Mouse (Mus musculus): Measurements from ENCODE around the gene Bloc1s1. TPM values are rescaled to one million over a fixed set of nuclear protein-coding genes. Genes with fewer than 3 reads are reported as not detected.

Gene Bloc1s1
- polyA plus RNA-seq, 1 experiment = 44.5 TPM

- H3K9ac ChIP-seq (ENCODE audit: low read depth, poor library complexity, severe bottlenecking) = no peak within 1 kb of the TSS
- no peak within 1 kb of the TSS for H3K27ac ChIP-seq (ENCODE audit: insufficient read depth, low read length)
- H3K4me1 ChIP-seq (ENCODE audit: control insufficient read depth, insufficient read depth, low read length) = no peaks in the 10 kb centered on the region
- H3K27me3 ChIP-seq (ENCODE audit: control insufficient read depth, insufficient read depth, low read length, poor library complexity, severe bottlenecking) = no peaks in the 10 kb centered on the region
- no peak within 1 kb of the TSS for H3K4me3 ChIP-seq (ENCODE audit: low read depth, low read length)
- H3K36me3 ChIP-seq (ENCODE audit: control insufficient read depth, insufficient read depth, low read length, poor library complexity, severe bottlenecking) = no peaks in the 10 kb centered on the region
- H3K9me3 ChIP-seq (replicated peaks; ENCODE audit: control insufficient read depth, insufficient read depth, low read length, poor library complexity, severe bottlenecking) = no peaks in the 10 kb centered on the region
- TF ChIP-seq CTCF (IDR thresholded peaks at IDR 0.05; ENCODE audit: low read depth, low read length) = no peak
- no peak for TF ChIP-seq POLR2A (IDR thresholded peaks at IDR 0.05; ENCODE audit: insufficient read depth, low read length)
- TF ChIP-seq EP300 (IDR thresholded peaks at IDR 0.05; ENCODE audit: insufficient read depth, low read depth, low read length) = no peak
Measured at GRCm38 (mm10) chr10:128960590-128961584, 37.1 kb upstream of the Bloc1s1 start, which contains the start of gene Mettl7b. Gene Mettl7b (minus strand): TSS chr10:128960988.

GRCm38 (mm10) chr10:128960142-128960541 lies 36.3 kb upstream of the Bloc1s1 start:
- no peak overlapping the region for H3K4me3 ChIP-seq (ENCODE audit: low read depth, low read length)
- TF ChIP-seq POLR2A (IDR thresholded peaks at IDR 0.05; ENCODE audit: insufficient read depth, low read length) = no peak
- TF ChIP-seq EP300 (IDR thresholded peaks at IDR 0.05; ENCODE audit: insufficient read depth, low read depth, low read length) = no peak
- no peaks in the 10 kb centered on the region for H3K4me1 ChIP-seq (ENCODE audit: control insufficient read depth, insufficient read depth, low read length)
- H3K27ac ChIP-seq (ENCODE audit: insufficient read depth, low read length) = no peak overlapping the region
- no peaks in the 10 kb centered on the region for H3K36me3 ChIP-seq (ENCODE audit: control insufficient read depth, insufficient read depth, low read length, poor library complexity, severe bottlenecking)
- H3K27me3 ChIP-seq (ENCODE audit: control insufficient read depth, insufficient read depth, low read length, poor library complexity, severe bottlenecking) = no peaks in the 10 kb centered on the region
- H3K9ac ChIP-seq (ENCODE audit: low read depth, poor library complexity, severe bottlenecking) = no peak overlapping the region
- H3K9me3 ChIP-seq (replicated peaks; ENCODE audit: control insufficient read depth, insufficient read depth, low read length, poor library complexity, severe bottlenecking) = no peaks in the 10 kb centered on the region

DNA sequence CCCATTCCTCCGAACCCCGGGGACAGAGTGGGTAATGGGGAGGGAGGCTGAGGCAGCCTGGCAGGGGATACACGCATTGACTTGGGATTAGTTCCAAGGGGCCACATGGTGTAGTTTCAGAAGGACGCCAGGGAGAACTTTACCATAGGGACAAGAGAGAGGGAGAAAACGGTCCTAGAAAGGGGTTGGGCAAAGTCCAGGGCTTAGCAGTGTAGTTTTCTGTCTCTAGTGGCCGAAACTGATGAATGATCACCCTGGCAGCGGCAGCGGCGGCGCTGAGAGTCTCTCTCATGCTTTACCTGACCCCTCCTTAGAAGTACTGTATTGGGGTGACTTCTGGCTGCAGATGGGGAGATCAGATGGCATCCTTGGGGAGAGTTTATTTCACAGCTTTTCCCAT lies 34.5 kb upstream of the Bloc1s1 start:
- Histone ChIP-seq H3K4me3 (ENCODE audit: low read depth, low read length) (no peak overlapping the region), H3K36me3 (ENCODE audit: control insufficient read depth, insufficient read depth, low read length, poor library complexity, severe bottlenecking) (no peaks in the 10 kb centered on the region), H3K4me1 (ENCODE audit: control insufficient read depth, insufficient read depth, low read length) (no peaks in the 10 kb centered on the region), H3K27me3 (ENCODE audit: control insufficient read depth, insufficient read depth, low read length, poor library complexity, severe bottlenecking) (no peaks in the 10 kb centered on the region), H3K27ac (ENCODE audit: insufficient read depth, low read length) (no peak overlapping the region), H3K9me3 (replicated peaks; ENCODE audit: control insufficient read depth, insufficient read depth, low read length, poor library complexity, severe bottlenecking) (no peaks in the 10 kb centered on the region), H3K9ac (ENCODE audit: low read depth, poor library complexity, severe bottlenecking) (no peak overlapping the region)
- TF ChIP-seq EP300 (IDR thresholded peaks at IDR 0.05; ENCODE audit: insufficient read depth, low read depth, low read length) (no peak), CTCF (IDR thresholded peaks at IDR 0.05; ENCODE audit: low read depth, low read length) (no peak), POLR2A (IDR thresholded peaks at IDR 0.05; ENCODE audit: insufficient read depth, low read length) (no peak)

DNA sequence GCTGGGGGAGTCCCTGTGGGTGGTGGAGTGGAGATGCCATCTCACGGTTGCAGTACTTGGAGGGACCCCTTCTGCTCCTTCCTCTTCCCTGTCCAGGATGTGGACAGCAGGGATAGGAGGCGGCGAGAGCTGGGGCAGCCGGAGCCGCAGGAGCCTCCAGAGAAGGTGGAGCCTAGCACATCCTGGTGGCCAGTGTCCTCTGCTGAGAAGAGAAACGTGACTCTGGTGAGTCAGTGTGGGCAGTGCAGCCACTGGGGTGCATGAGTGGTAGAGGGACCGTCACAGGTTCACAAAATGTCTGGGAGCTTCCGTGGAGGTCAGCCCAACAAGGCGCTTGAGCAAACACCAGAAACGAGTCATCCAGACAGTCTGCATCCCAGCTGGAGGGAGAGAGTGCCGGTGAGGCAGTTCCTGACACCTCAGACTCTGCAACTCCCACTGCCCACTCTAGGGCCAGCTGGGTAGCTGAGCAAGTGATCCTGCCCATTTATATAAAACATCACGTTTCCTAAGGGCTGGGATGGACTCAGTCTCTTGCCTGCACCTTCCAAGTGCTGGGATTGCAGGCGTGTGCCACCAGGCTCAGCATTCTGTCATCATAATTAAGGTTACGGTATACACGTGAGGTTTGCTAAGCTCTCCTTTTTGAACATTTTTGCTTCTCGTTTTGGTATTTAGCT lies 26.5 kb upstream of the Bloc1s1 start:
- no peak overlapping the region for H3K4me3 ChIP-seq (ENCODE audit: low read depth, low read length)
- H3K9me3 ChIP-seq (replicated peaks; ENCODE audit: control insufficient read depth, insufficient read depth, low read length, poor library complexity, severe bottlenecking) = no peaks in the 10 kb centered on the region
- H3K9ac ChIP-seq (ENCODE audit: low read depth, poor library complexity, severe bottlenecking) = no peak overlapping the region
- H3K4me1 ChIP-seq (ENCODE audit: control insufficient read depth, insufficient read depth, low read length) = no peaks in the 10 kb centered on the region
- H3K27me3 ChIP-seq (ENCODE audit: control insufficient read depth, insufficient read depth, low read length, poor library complexity, severe bottlenecking) = no peaks in the 10 kb centered on the region
- no peaks in the 10 kb centered on the region for H3K36me3 ChIP-seq (ENCODE audit: control insufficient read depth, insufficient read depth, low read length, poor library complexity, severe bottlenecking)
- TF ChIP-seq POLR2A (IDR thresholded peaks at IDR 0.05; ENCODE audit: insufficient read depth, low read length) (no peak), EP300 (IDR thresholded peaks at IDR 0.05; ENCODE audit: insufficient read depth, low read depth, low read length) (no peak), CTCF (IDR thresholded peaks at IDR 0.05; ENCODE audit: low read depth, low read length) (no peak)
- no peak overlapping the region for H3K27ac ChIP-seq (ENCODE audit: insufficient read depth, low read length)

- no peaks in the 10 kb centered on the region for H3K27me3 ChIP-seq (ENCODE audit: control insufficient read depth, insufficient read depth, low read length, poor library complexity, severe bottlenecking)
- no peaks in the 10 kb centered on the region for H3K36me3 ChIP-seq (ENCODE audit: control insufficient read depth, insufficient read depth, low read length, poor library complexity, severe bottlenecking)
- no peaks in the 10 kb centered on the region for H3K4me1 ChIP-seq (ENCODE audit: control insufficient read depth, insufficient read depth, low read length)
- no peak overlapping the region for H3K27ac ChIP-seq (ENCODE audit: insufficient read depth, low read length)
- TF ChIP-seq CTCF (IDR thresholded peaks at IDR 0.05; ENCODE audit: low read depth, low read length) (no peak), POLR2A (IDR thresholded peaks at IDR 0.05; ENCODE audit: insufficient read depth, low read length) (no peak), EP300 (IDR thresholded peaks at IDR 0.05; ENCODE audit: insufficient read depth, low read depth, low read length) (no peak)
- H3K9me3 ChIP-seq (replicated peaks; ENCODE audit: control insufficient read depth, insufficient read depth, low read length, poor library complexity, severe bottlenecking) = no peaks in the 10 kb centered on the region
- H3K4me3 ChIP-seq (ENCODE audit: low read depth, low read length) = no peak overlapping the region
- H3K9ac ChIP-seq (ENCODE audit: low read depth, poor library complexity, severe bottlenecking) = no peak overlapping the region
Measured at GRCm38 (mm10) chr10:128947496-128947895, 23.7 kb upstream of the Bloc1s1 start.
